Mouse (Mus musculus) C2C12 (cell line): ENCODE measurements at regions not wholly inside any gene's neighbourhood (a gene's known extent, or its start where the extent isn't known, plus 50 kb on each side); places are given as distances from the start of the nearest gene placed in this dataset.

ENCODE experiments used
- CTCF ChIP-seq: IDR thresholded peaks from one replicate; pipeline ENCODE4 v1.5.1; 2011; ENCODE audit not compliant: control insufficient read depth, insufficient read depth, insufficient read length
- MAX ChIP-seq: IDR thresholded peaks from one replicate; pipeline ENCODE4 v1.6.1; 2011; ENCODE audit warnings: mild to moderate bottlenecking, control low read depth
- USF1 ChIP-seq: IDR thresholded peaks from one replicate; pipeline ENCODE4 v1.6.1; 2011; ENCODE audit warnings: low read depth, mild to moderate bottlenecking, control low read depth, moderate library complexity

- TF ChIP-seq CTCF, result no peak
- TF ChIP-seq MAX, result no peak
- TF ChIP-seq USF1, result no peak
Observed at GRCm38 (mm10) chr1:186340701-186341100, 223.6 kb upstream of the Lyplal1 start.
